Mouse (Mus musculus) stomach, adult 2 months (tissue): ENCODE measurements around the gene Jade1. TPM values are rescaled to one million over a fixed set of nuclear protein-coding genes. Genes with fewer than 3 reads are reported as not detected.

Source experiments
- polyA plus RNA-seq: library from polyadenylated mRNA; depleted of rRNA; stranded (reverse); fragments of >200 nt; gene quantifications from 2 replicates; pipeline ENCODE4 v1.2.3, GENCODE M21; 2012; rRNA removed

The Jade1 gene
- polyA plus RNA-seq, result 8.8 and 9.3 TPM in 2 replicates

DNA sequence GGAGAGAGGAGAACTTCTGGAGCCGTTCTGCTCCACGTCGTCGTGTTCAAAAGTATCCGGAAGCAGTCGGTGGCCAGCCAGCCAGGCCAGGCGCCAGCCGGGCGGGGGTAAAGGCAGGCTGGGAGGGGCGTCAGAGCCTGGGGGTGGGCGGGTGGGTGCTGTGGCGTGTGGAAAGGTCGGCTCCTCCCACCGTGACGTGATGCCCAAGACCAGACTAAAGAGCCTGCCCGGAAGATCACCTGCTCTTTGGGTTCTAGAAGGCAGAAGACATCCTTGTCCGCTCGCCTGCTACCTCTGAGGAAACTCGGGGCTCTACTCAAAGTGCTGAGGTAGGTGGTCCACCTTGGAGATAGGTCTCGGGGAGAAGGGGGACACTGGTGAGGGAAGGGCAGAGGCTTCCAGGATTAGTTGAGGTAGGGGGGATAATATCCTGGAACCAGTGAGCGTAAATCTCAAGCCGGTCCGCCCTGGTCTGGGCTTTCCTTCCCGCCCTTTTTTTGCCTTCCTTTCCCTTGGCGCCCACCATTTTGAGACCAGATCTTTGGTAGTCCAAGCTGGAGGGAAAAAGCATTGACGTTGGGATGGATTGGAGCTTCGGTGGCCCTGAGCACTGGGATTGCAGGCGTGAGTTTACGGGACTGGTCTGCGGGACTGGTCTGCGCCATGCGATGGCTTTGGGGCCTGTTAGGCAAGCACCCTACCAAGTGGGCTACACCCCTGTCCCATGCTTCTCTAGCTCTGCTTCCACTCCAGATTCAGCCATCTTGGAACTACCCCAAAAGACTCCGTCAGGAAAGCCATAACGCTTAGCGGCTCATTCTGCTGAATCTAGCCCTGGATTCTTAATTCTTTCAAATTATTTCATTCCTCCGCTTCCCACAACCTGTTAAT is at the start of gene Jade1:
TSS of gene Jade1 (plus strand) at position 241 of the 891 bp plus-strand sequence.

Other genes with a start within 250 kb of the Jade1 start
- 1.5 and 2.2 TPM in 2 replicates for gene Sclt1, start 186.8 kb downstream of the Jade1 start, polyA plus RNA-seq
- gene D3Ertd751e, start 186.9 kb downstream of the Jade1 start, polyA plus RNA-seq, result 0.08 and 0.16 TPM in 2 replicates